Mouse (Mus musculus): ENCODE data around the gene Gm31371. TPM values are rescaled to one million over a fixed set of nuclear protein-coding genes. Genes with fewer than 3 reads are reported as not detected.
"Not testable (repeated sequence)": the region's sequence is repeated elsewhere in the genome, so short reads cannot be mapped to it uniquely, and the experiment has no call there.

Gene Gm31371
- polyA plus RNA-seq (2015; fragmentation: Nextera tagmentation; extraction: Ambion mirVana), result not detected in 2 replicates

- not testable (repeated sequence) for ATAC-seq (ENCODE audit: insufficient number of reproducible peaks, insufficient read depth, low FRiP score, low TSS enrichment, low read depth); H3K27ac ChIP-seq; H3K4me2 ChIP-seq; H3K4me1 ChIP-seq; H3K27me3 ChIP-seq; H3K4me3 ChIP-seq; H3K9me3 ChIP-seq; H3K36me3 ChIP-seq; H3K9ac ChIP-seq
- WGBS, result 73% methylated on average over 3 of the region's 4 CpGs
Observed at GRCm38 (mm10) chr8:19903092-19903491, at the start of gene Gm31371. TSS of gene Gm31371 (plus strand) at chr8:19903392.

DNA sequence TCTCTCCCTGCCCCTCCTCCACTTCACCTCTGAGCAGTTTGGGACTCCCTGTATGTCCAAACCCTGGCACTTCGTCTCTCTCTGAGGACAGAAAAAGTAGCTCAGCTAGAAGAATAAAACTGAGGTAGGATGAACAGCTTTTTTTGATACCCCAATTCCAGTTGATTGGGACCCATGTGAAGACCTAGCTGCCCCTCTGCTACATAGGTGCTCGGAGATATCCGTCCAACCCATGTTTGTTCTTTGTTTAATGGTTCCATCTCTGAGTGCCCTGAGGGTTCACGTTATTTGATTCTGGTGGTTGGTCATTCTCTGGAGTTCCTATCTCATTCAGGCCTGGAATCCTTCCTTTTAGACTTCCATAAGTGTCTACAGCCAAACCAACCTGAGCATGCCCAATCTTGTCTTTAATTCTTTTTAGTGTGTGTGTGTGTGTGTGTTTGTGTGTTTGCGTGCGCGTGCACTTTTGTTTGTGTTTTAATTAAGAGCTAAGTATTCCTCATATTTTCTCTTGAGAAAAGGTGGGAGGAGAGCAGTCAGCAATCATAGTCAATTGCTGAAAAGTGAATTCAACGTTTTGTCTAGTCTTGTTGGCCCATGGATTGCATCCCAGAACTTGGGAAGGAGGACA lies 3.3 kb downstream of the Gm31371 start:
- H3K27ac ChIP-seq; H3K9me3 ChIP-seq; H3K4me2 ChIP-seq; H3K9ac ChIP-seq; ATAC-seq (ENCODE audit: insufficient number of reproducible peaks, insufficient read depth, low FRiP score, low TSS enrichment, low read depth); H3K36me3 ChIP-seq; H3K4me1 ChIP-seq; H3K4me3 ChIP-seq; H3K27me3 ChIP-seq: not testable (repeated sequence)
- 81% methylated on average over 8 of the region's 8 CpGs for WGBS

DNA sequence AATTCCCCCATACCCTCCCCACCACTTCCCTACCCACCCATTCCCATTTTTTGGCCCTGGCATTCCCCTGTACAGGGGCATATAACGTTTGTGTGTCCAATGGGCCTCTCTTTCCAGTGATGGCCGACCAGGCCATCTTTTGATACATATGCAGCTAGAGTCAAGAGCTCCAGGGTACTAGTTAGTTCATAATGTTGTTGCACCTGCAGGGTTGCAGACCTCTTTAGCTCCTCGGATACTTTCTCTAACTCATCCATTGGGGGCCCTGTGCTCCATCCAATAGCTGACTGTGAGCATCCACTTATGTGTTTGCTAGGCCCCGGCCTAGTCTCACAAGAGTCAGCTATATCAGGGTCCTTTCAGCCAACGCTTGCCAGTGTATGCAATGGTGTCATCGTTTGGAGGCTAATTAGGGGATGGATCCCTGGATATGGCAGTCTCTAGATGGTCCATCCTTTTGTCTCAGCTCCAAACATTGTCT lies 5.7 kb downstream of the Gm31371 start:
- H3K9me3 ChIP-seq; ATAC-seq (ENCODE audit: insufficient number of reproducible peaks, insufficient read depth, low FRiP score, low TSS enrichment, low read depth); H3K4me1 ChIP-seq; H3K27ac ChIP-seq; H3K4me3 ChIP-seq; H3K9ac ChIP-seq; H3K27me3 ChIP-seq; H3K4me2 ChIP-seq; H3K36me3 ChIP-seq: not testable (repeated sequence)
- WGBS, result 86% methylated on average over 5 of the region's 6 CpGs

DNA sequence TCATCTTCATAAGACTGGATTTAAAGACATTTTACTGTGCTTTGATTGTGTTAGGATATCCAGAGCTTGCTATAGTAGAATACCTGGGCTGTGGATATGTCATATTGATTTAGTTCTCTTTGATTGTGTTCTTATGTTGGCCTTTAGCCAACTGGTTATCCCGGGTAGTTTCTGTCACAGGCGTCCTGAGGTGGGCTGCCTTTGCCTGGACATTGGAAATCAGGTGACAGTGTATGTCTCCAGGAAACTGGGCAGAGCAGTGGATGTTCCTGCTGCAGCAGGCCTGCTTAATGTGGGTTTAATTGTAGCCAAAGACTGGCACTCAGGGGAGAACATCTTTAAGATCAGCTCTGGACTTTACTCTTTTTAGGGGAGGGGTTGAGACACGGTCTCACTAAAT lies 15.9 kb downstream of the Gm31371 start:
- H3K4me1 ChIP-seq; H3K4me3 ChIP-seq; ATAC-seq (ENCODE audit: insufficient number of reproducible peaks, insufficient read depth, low FRiP score, low TSS enrichment, low read depth); H3K36me3 ChIP-seq; H3K4me2 ChIP-seq; H3K9me3 ChIP-seq; H3K27me3 ChIP-seq; H3K27ac ChIP-seq; H3K9ac ChIP-seq: not testable (repeated sequence)
- 76% methylated on average over 2 of the region's 3 CpGs for WGBS

DNA sequence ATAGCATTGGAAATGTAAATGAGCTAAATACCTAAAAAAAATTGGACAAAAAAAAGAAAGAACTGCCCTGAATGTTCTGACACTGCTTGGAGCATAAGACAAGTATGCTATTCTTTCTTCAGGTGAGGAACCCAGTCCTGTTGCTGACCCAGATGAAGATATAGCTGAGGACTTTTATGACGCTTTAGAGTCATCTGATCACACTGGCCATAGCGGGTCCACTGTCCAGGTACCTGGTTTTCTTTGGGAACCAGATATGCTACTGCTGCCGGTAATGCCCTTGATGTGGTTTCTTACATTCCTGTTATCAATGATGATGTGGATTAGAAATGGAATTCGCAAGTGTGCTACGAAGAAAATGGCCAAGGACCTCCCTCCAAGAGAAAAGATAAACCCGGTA lies 31.1 kb downstream of the Gm31371 start:
- not testable (repeated sequence) for H3K27ac ChIP-seq, H3K4me2 ChIP-seq, H3K4me3 ChIP-seq

DNA sequence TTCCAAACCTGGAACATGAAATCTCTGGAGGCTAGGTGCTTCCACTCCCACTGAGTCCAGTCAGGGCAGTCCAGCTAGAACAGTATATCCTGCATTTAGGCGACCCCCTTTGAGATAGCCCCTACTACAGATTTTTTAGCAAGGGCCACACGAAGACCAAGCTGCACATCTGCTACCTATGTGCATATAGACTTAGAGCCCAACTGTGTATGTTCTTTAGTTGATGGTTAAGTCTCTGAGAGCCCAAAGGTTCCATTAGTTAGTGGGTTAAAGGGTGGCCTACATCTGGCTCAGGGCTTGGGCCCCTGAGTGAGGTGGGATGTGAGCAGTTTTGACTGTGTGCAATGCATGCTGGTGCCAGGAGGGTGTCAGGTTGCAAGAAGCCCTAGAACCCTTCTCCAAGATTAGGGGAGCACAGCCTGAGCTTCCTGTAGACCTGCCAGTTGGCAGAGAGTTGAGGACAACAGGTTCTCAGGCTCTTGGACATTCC lies 32.4 kb downstream of the Gm31371 start:
- not testable (repeated sequence) for ATAC-seq (ENCODE audit: insufficient number of reproducible peaks, insufficient read depth, low FRiP score, low TSS enrichment, low read depth); H3K27ac ChIP-seq; H3K9ac ChIP-seq; H3K27me3 ChIP-seq; H3K36me3 ChIP-seq; H3K4me3 ChIP-seq; H3K9me3 ChIP-seq; H3K4me1 ChIP-seq; H3K4me2 ChIP-seq
- WGBS, result 67% methylated on average over 2 of the region's 2 CpGs

More for the DNA sequence above, 31.1 kb downstream of the Gm31371 start:
- not testable (repeated sequence) for H3K27me3 ChIP-seq; ATAC-seq (ENCODE audit: insufficient number of reproducible peaks, insufficient read depth, low FRiP score, low TSS enrichment, low read depth); H3K36me3 ChIP-seq; H3K4me1 ChIP-seq; H3K9ac ChIP-seq; H3K9me3 ChIP-seq
- WGBS, result 80% methylated on average over 1 of the region's 6 CpGs

DNA sequence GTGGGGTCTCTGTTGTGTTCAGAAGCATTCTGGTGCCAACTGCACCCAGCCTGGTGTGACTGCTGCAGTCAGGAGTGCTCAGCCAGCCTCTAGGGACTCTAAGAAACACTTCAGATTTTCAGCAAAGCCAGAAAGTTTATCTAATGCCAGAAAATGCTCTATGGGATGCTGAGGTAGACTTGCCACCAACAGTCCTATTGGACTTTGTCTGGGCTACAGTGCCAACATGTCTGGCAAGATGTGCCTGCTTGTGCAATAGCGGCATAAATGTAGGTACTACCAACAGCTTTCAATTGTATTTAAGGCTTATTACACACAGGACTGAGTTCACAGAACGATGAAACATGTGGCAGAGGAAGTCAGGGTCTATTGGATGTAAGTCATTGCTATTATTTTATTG lies 57.7 kb downstream of the Gm31371 start:
- no peaks in the 10 kb centered on the region for H3K27me3 ChIP-seq
- no peak for ATAC-seq (ENCODE audit: insufficient number of reproducible peaks, insufficient read depth, low FRiP score, low TSS enrichment, low read depth)
- 73% methylated on average over 2 of the region's 2 CpGs for WGBS
- H3K4me2 ChIP-seq, result no peak overlapping the region
- H3K4me3 ChIP-seq, result no peak overlapping the region
- H3K27ac ChIP-seq, result no peak overlapping the region
- no peaks in the 10 kb centered on the region for H3K4me1 ChIP-seq
- no peaks in the 10 kb centered on the region for H3K9me3 ChIP-seq
- no peak overlapping the region for H3K9ac ChIP-seq
- H3K36me3 ChIP-seq, result no peaks in the 10 kb centered on the region

GRCm38 (mm10) chr8:19963766-19964165 lies 60.6 kb downstream of the Gm31371 start:
- not testable (repeated sequence) for H3K27ac ChIP-seq; H3K9me3 ChIP-seq; H3K4me1 ChIP-seq; H3K4me2 ChIP-seq; H3K27me3 ChIP-seq; H3K36me3 ChIP-seq; H3K4me3 ChIP-seq; H3K9ac ChIP-seq; ATAC-seq (ENCODE audit: insufficient number of reproducible peaks, insufficient read depth, low FRiP score, low TSS enrichment, low read depth)
- WGBS, result 71% methylated on average over 2 of the region's 2 CpGs

DNA sequence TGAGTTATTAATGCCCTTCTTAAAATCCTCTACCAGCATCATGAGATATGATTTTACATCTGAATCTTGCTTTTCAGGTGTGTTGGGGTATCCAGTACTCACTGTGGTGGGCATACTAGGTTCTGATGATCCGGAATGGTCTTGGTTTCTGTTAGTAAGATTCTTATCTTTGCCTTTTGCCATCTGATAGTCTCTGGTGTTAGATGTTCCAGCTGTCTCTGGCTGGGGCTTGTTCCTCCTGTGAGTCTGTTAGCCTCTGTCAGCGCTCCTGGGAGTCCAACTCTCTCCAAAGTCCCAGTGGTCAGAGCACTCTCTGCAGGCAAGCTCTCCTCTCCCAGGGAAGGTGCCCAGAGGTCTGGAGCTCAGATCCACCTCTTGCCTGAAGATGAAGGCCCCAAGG lies 65.0 kb downstream of the Gm31371 start:
- H3K9ac ChIP-seq; H3K4me1 ChIP-seq; H3K36me3 ChIP-seq; H3K27me3 ChIP-seq; H3K9me3 ChIP-seq; H3K4me2 ChIP-seq; ATAC-seq (ENCODE audit: insufficient number of reproducible peaks, insufficient read depth, low FRiP score, low TSS enrichment, low read depth); H3K27ac ChIP-seq; H3K4me3 ChIP-seq: not testable (repeated sequence)
- 58% methylated on average over 2 of the region's 2 CpGs for WGBS

DNA sequence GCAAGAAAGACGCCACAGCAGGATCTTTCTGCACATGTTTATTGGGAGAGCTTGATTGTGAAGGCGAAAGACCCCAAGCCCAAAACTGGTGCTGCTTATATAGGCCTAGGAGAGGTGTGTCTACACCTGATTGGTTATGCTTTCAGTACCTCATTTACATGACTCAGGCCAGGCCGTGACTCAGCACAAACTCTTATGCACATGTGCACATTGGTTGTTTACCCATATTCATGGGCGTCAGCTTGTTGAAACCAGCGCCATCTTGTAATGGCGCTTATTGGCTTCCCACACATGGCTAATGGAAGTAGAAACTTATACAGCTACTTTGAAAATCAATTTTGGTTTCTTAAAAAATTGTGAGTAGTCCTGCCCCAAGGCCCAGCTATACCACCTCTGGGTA lies 72.0 kb downstream of the Gm31371 start:
- H3K4me3 ChIP-seq; H3K9ac ChIP-seq; H3K27me3 ChIP-seq; H3K36me3 ChIP-seq; H3K4me2 ChIP-seq; H3K9me3 ChIP-seq; H3K27ac ChIP-seq; ATAC-seq (ENCODE audit: insufficient number of reproducible peaks, insufficient read depth, low FRiP score, low TSS enrichment, low read depth); H3K4me1 ChIP-seq: not testable (repeated sequence)
- WGBS, result 86% methylated on average over 6 of the region's 6 CpGs
